Mouse (Mus musculus): Measurements from ENCODE around the gene Prmt7.

Prmt7 gene

GRCm38 (mm10) chr8:106288732-106289131, 78.0 kb downstream of the Prmt7 start:
- no peak for DNase-seq (ENCODE audit: low spot score in 2 of 2)

GRCm38 (mm10) chr8:106289464-106289863, 78.7 kb downstream of the Prmt7 start:
- no peak for DNase-seq (ENCODE audit: low spot score in 2 of 2)

GRCm38 (mm10) chr8:106292484-106293396, 82.0 kb downstream of the Prmt7 start:
- DNase-seq (ENCODE audit: low spot score in 2 of 2), result no peak

GRCm38 (mm10) chr8:106298261-106298660, 87.5 kb downstream of the Prmt7 start:
- no peak for DNase-seq (ENCODE audit: low spot score in 2 of 2)

- no peak for DNase-seq (ENCODE audit: low spot score in 2 of 2)
These were observed 88.1 kb downstream of the Prmt7 start for GRCm38 (mm10) chr8:106298846-106299245.

- DNase-seq (ENCODE audit: low spot score in 2 of 2), result no peak
These were observed 89.0 kb downstream of the Prmt7 start for GRCm38 (mm10) chr8:106299686-106300085.

GRCm38 (mm10) chr8:106300739-106301715, 90.3 kb downstream of the Prmt7 start:
- no peak for DNase-seq (ENCODE audit: low spot score in 2 of 2)
